ENCODE assay signal across 26 mouse cellular contexts in the genomic region with DNA sequence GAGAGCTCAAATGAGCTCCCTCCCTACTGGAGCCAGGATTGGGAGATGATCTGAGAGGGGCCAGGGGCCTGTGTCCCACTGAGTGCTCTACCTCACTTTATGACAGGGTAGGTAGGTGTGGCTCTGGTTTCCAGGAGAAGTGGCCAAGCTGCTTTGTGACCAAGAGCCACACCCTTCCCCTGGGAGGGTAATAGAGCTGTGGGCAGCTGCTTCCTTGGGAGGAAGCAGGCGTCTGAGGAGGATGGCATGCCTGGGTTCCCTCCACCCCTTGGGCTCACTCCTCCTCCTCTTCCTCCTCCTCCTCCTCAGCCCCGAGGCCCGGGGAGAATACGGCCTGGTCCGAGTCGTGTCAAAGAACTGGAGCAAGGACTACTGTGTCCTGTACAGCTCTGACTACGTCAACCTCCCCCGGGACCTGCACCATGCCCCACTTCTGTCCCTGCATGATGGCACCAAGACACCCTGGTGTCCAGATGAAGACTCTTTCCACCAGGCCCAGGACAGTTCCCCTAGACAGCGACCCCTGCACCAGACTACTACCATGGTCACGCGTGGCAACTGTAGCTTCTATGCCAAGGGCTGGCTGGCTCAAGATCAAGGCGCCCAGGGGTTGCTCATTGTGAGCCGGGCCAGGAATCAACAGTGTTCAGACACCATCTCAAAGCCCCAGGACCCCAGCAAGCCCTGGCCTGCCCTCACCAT. TPM values are rescaled to one million over a fixed set of nuclear protein-coding genes. Genes with fewer than 3 reads are reported as not detected.
DNase-seq lines count a peak whose midpoint lies in the region; ATAC-seq and TF ChIP-seq lines count a peak whose summit lies in the region.
"Had no signal": no experiment of that assay in that cellular context is flagged by ENCODE, and none has a peak within 500 bp of the region (broad histone marks: within the 10 kb centered on the region; RNA-seq: fewer than 3 reads in every experiment).

A gene (plus strand): TSS at position 193 of the 702 bp plus-strand sequence.

- H3K27ac ChIP-seq in testis, adult 2 months (ENCODE audit: control insufficient read depth, insufficient read depth, low read depth, low read length), result peak within 1 kb of the TSS; percentile 37
- no peak within 1 kb of the TSS for H3K27ac ChIP-seq in forebrain, embryonic 15.5 days (replicated peaks)
- H3K27ac ChIP-seq: embryonic facial prominence, embryonic 13.5 days; forebrain, embryonic 12.5 days; heart, embryonic 15.5 days; hindbrain, embryonic 10.5 days; hindbrain, embryonic 15.5 days had no signal

- H3K9me3 ChIP-seq in forebrain, embryonic 15.5 days, result no peaks in the 10 kb centered on the region
- H3K9me3 ChIP-seq: embryonic facial prominence, embryonic 13.5 days; forebrain, embryonic 12.5 days; heart, embryonic 15.5 days; hindbrain, embryonic 10.5 days; hindbrain, embryonic 15.5 days had no signal

- WGBS in forebrain, embryonic 15.5 days, result 87% methylated on average over 13 of the region's 13 CpGs

- no peaks in the 10 kb centered on the region for H3K36me3 ChIP-seq in testis, adult 2 months (ENCODE audit: control insufficient read depth, insufficient read depth, low read length)
- no peaks in the 10 kb centered on the region for H3K36me3 ChIP-seq in forebrain, embryonic 15.5 days
- H3K36me3 ChIP-seq: embryonic facial prominence, embryonic 13.5 days; forebrain, embryonic 12.5 days; heart, embryonic 15.5 days; hindbrain, embryonic 10.5 days; hindbrain, embryonic 15.5 days had no signal

- no peak within 1 kb of the TSS for H3K4me2 ChIP-seq in forebrain, embryonic 15.5 days (replicated peaks)
- H3K4me2 ChIP-seq: embryonic facial prominence, embryonic 13.5 days; forebrain, embryonic 12.5 days; heart, embryonic 11.5 days; heart, embryonic 15.5 days; hindbrain, embryonic 15.5 days had no signal

- H3K4me1 ChIP-seq in testis, adult 2 months (ENCODE audit: control insufficient read depth, insufficient read depth, low read length), result no peaks in the 10 kb centered on the region
- no peaks in the 10 kb centered on the region for H3K4me1 ChIP-seq in forebrain, embryonic 15.5 days
- H3K4me1 ChIP-seq: embryonic facial prominence, embryonic 13.5 days; forebrain, embryonic 12.5 days; heart, embryonic 15.5 days; hindbrain, embryonic 10.5 days; hindbrain, embryonic 15.5 days had no signal

- peak; percentile 85 for TF ChIP-seq POLR2A in testis, adult 2 months (IDR thresholded peaks at IDR 0.05; ENCODE audit: control insufficient read depth, low read depth, low read length)

- H3K4me3 ChIP-seq in testis, adult 2 months (ENCODE audit: control insufficient read depth, low read depth, low read length), result peak within 1 kb of the TSS; percentile 83
- H3K4me3 ChIP-seq in forebrain, embryonic 15.5 days, result no peak within 1 kb of the TSS
- H3K4me3 ChIP-seq: embryonic facial prominence, embryonic 13.5 days; forebrain, embryonic 12.5 days; heart, embryonic 15.5 days; hindbrain, embryonic 10.5 days; hindbrain, embryonic 15.5 days had no signal

- 0 out of 2 replicates have a peak, but pooled peaks have one; percentile 22 for ATAC-seq in common myeloid progenitor, adult 5-6 weeks (replicated peaks; ENCODE audit: low read depth, poor library complexity, severe bottlenecking)
- no peak for ATAC-seq in forebrain, embryonic 15.5 days (replicated peaks)
- ATAC-seq: activated CD4-positive, CD25-positive, alpha-beta regulatory T cell, adult 4 months; inflammation-experienced regulatory T-cells, adult 6 months; intestine, postnatal 0 days; Patski had no signal

- TF ChIP-seq CTCF in testis, adult 2 months (IDR thresholded peaks at IDR 0.05; ENCODE audit: control insufficient read depth, insufficient read depth, insufficient replicate concordance, low read depth, low read length), result no peak

- DNase-seq in left cerebral cortex, postnatal 4 days, result peak; percentile 26
- no peak for DNase-seq in left cerebral cortex, postnatal 25 days (ENCODE audit: low spot score in 2 of 2)
- DNase-seq in testis, postnatal 14 days (ENCODE audit: low spot score), result no peak
- no peak for DNase-seq in frontal cortex, postnatal 36 days (ENCODE audit: low spot score in 2 of 2)
- DNase-seq: adrenal gland, postnatal 14 days; cerebellum, adult 18-20 months; gastrocnemius, postnatal 10 days; heart, adult 18-20 months had no signal

- intact Hi-C loops in left cerebral cortex, postnatal 4 days (cut with DNase I), result no loop called here
- intact Hi-C loops in left cerebral cortex, postnatal 25 days (cut with DNase I), result no loop called here

- H3K27me3 ChIP-seq in testis, adult 2 months (ENCODE audit: control insufficient read depth, insufficient read depth, low read length), result no peaks in the 10 kb centered on the region
- H3K27me3 ChIP-seq in forebrain, embryonic 15.5 days, result no peaks in the 10 kb centered on the region; the same call in 1 of the 2 replicates
- H3K27me3 ChIP-seq: embryonic facial prominence, embryonic 13.5 days; forebrain, embryonic 12.5 days; hindbrain, embryonic 15.5 days had no signal

- no peak within 1 kb of the TSS for H3K9ac ChIP-seq in forebrain, embryonic 15.5 days (replicated peaks)
- H3K9ac ChIP-seq: embryonic facial prominence, embryonic 13.5 days; forebrain, embryonic 12.5 days; heart, embryonic 15.5 days; hindbrain, embryonic 15.5 days had no signal

RNA-seq across cellular contexts. Expression of the gene that starts here (rescaled TPM):
- not detected for total RNA-seq in left cerebral cortex, postnatal 4 days (2021)
- not detected for total RNA-seq in left cerebral cortex, postnatal 25 days (2021)
- polyA plus RNA-seq in testis, adult 2 months (2012; rRNA removed), result 747 and 763 TPM in 2 replicates
- not detected in 2 replicates for total RNA-seq in common myeloid progenitor, adult 5-6 weeks (2017)
- polyA plus RNA-seq in forebrain, embryonic 15.5 days (2015; fragmentation: Nextera tagmentation; extraction: Ambion mirVana), result not detected in 2 replicates
- total RNA-seq: adrenal gland, adult 18-20 months; adrenal gland, postnatal 14 days; gastrocnemius, postnatal 10 days; gastrocnemius, postnatal 4 days; heart, adult 18-20 months; heart, postnatal 25 days; MEL had no signal
- polyA plus RNA-seq: activated CD4-positive, CD25-positive, alpha-beta regulatory T cell, adult 4 months; C2C12; embryonic facial prominence, embryonic 13.5 days; forebrain, embryonic 12.5 days; heart, embryonic 11.5 days; heart, embryonic 15.5 days; hindbrain, embryonic 10.5 days; hindbrain, embryonic 15.5 days; inflammation-experienced regulatory T-cells, adult 6 months; intestine, postnatal 0 days; Patski had no signal

Comparison
In these comparisons a context has a peak if more than half of its experiments do, and no peak if none do; other contexts are left out.
1. RNA of the gene that starts here (polyA plus RNA-seq): 747 to 763 TPM in testis, adult 2 months; not detected in forebrain, embryonic 15.5 days; every median in the first group is over 100 times any median in the second.
2. Peak in DNase-seq in left cerebral cortex, postnatal 4 days; RNA of the gene not detected or under 1 TPM.
3. Peak in ATAC-seq in common myeloid progenitor, adult 5-6 weeks; RNA of the gene not detected or under 1 TPM.